Mouse (Mus musculus) heart, postnatal 0 days (tissue): ENCODE results near the gene Adam33.

Experiments
- CTCF ChIP-seq: IDR thresholded peaks from 2 replicates; pipeline ENCODE4 v1.5.1; 2016; ENCODE audit warnings: antibody characterized with exemption, control low read depth, low read depth
- EP300 ChIP-seq: IDR thresholded peaks from 2 replicates; pipeline ENCODE4 v1.6.1; 2016; ENCODE audit warnings: antibody characterized with exemption, low read depth

GRCm38 (mm10) chr2:131038675-131039074 lies 24.9 kb downstream of the Adam33 start:
- TF ChIP-seq CTCF, result no peak
- no peak for TF ChIP-seq EP300
